Mouse (Mus musculus): ENCODE measurements around the gene Cdk20.

Cdk20 gene

GRCm38 (mm10) chr13:64432017-64432995 is at the start of gene Cdk20:
Gene Cdk20, plus strand, starts transcription at chr13:64432314.
- DNase-seq (ENCODE audit: low read depth in 2 of 2, low spot score in 2 of 2): peak; percentile 75 to 81

- no peak for DNase-seq (ENCODE audit: low read depth in 2 of 2, low spot score in 2 of 2)
These were observed 47.2 kb upstream of the Cdk20 start for GRCm38 (mm10) chr13:64384937-64385336.

GRCm38 (mm10) chr13:64386048-64386447 is 46.1 kb upstream of the Cdk20 start:
- DNase-seq (ENCODE audit: low read depth in 2 of 2, low spot score in 2 of 2): no peak

GRCm38 (mm10) chr13:64388415-64388814 is 43.7 kb upstream of the Cdk20 start:
- no peak for DNase-seq (ENCODE audit: low read depth in 2 of 2, low spot score in 2 of 2)

GRCm38 (mm10) chr13:64396979-64397378 is 35.1 kb upstream of the Cdk20 start:
- no peak for DNase-seq (ENCODE audit: low read depth in 2 of 2, low spot score in 2 of 2)

GRCm38 (mm10) chr13:64398065-64398464 is 34.0 kb upstream of the Cdk20 start:
- no peak for DNase-seq (ENCODE audit: low read depth in 2 of 2, low spot score in 2 of 2)

- DNase-seq (ENCODE audit: low read depth in 2 of 2, low spot score in 2 of 2): no peak
These were observed 32.2 kb upstream of the Cdk20 start for GRCm38 (mm10) chr13:64399906-64400305.

- no peak for DNase-seq (ENCODE audit: low read depth in 2 of 2, low spot score in 2 of 2)
These were observed 31.2 kb upstream of the Cdk20 start for GRCm38 (mm10) chr13:64400801-64401361.

- DNase-seq (ENCODE audit: low read depth in 2 of 2, low spot score in 2 of 2): no peak
These were observed 30.1 kb upstream of the Cdk20 start for GRCm38 (mm10) chr13:64402006-64402405.

- DNase-seq (ENCODE audit: low read depth in 2 of 2, low spot score in 2 of 2): no peak
These were observed 29.6 kb upstream of the Cdk20 start for GRCm38 (mm10) chr13:64402504-64402949.

GRCm38 (mm10) chr13:64402951-64403460 is 29.1 kb upstream of the Cdk20 start:
- no peak for DNase-seq (ENCODE audit: low read depth in 2 of 2, low spot score in 2 of 2)

- no peak for DNase-seq (ENCODE audit: low read depth in 2 of 2, low spot score in 2 of 2)
These were observed 28.6 kb upstream of the Cdk20 start for GRCm38 (mm10) chr13:64403519-64403918.

- DNase-seq (ENCODE audit: low read depth in 2 of 2, low spot score in 2 of 2): no peak
These were observed 26.6 kb upstream of the Cdk20 start for GRCm38 (mm10) chr13:64405550-64405949.

- DNase-seq (ENCODE audit: low read depth in 2 of 2, low spot score in 2 of 2): no peak
These were observed 24.1 kb upstream of the Cdk20 start for GRCm38 (mm10) chr13:64407992-64408391.

- no peak for DNase-seq (ENCODE audit: low read depth in 2 of 2, low spot score in 2 of 2)
These were observed 21.5 kb upstream of the Cdk20 start for GRCm38 (mm10) chr13:64410604-64411003.

GRCm38 (mm10) chr13:64411282-64411681 is 20.8 kb upstream of the Cdk20 start:
- DNase-seq (ENCODE audit: low read depth in 2 of 2, low spot score in 2 of 2): no peak

GRCm38 (mm10) chr13:64412752-64413257 is 19.3 kb upstream of the Cdk20 start:
- DNase-seq (ENCODE audit: low read depth in 2 of 2, low spot score in 2 of 2): no peak

GRCm38 (mm10) chr13:64415659-64416058 is 16.5 kb upstream of the Cdk20 start:
- no peak for DNase-seq (ENCODE audit: low read depth in 2 of 2, low spot score in 2 of 2)

- DNase-seq (ENCODE audit: low read depth in 2 of 2, low spot score in 2 of 2): no peak
These were observed 15.0 kb upstream of the Cdk20 start for GRCm38 (mm10) chr13:64416955-64417601.

- no peak for DNase-seq (ENCODE audit: low read depth in 2 of 2, low spot score in 2 of 2)
These were observed 11.3 kb upstream of the Cdk20 start for GRCm38 (mm10) chr13:64420847-64421246.

GRCm38 (mm10) chr13:64421386-64421785 is 10.7 kb upstream of the Cdk20 start:
- DNase-seq (ENCODE audit: low read depth in 2 of 2, low spot score in 2 of 2): no peak
